ENCODE assay signal across 7 mouse cellular contexts in genomic region chr11:120489054-120489761, GRCm38 (mm10). TPM values are rescaled to one million over a fixed set of nuclear protein-coding genes. Genes with fewer than 3 reads are reported as not detected.
DNase-seq lines count a peak whose midpoint lies in the region; ATAC-seq and TF ChIP-seq lines count a peak whose summit lies in the region.

No protein-coding gene starts in this region.

- no peaks in the 10 kb centered on the region; the same call in 1 of the 2 replicates for H3K4me1 ChIP-seq in embryonic fibroblast, embryonic 13.5 days (ENCODE audit: control insufficient read depth, insufficient read depth, low read length)
- H3K4me1 ChIP-seq in heart, embryonic 16.5 days (ENCODE audit: control insufficient read depth, insufficient read depth, low read length): peaks cover 33% of the 10 kb centered on the region
- peaks cover 41% of the 10 kb centered on the region for H3K4me1 ChIP-seq in liver, postnatal 0 days (ENCODE audit: insufficient read depth)
- peaks cover 23% of the 10 kb centered on the region for H3K4me1 ChIP-seq in olfactory bulb, adult 2 months (ENCODE audit: control insufficient read depth, insufficient read depth, low read length)

- H3K4me3 ChIP-seq in embryonic fibroblast, embryonic 13.5 days (ENCODE audit: insufficient read depth, low read length): no peak overlapping the region
- H3K4me3 ChIP-seq in heart, embryonic 16.5 days (ENCODE audit: low read length): no peak overlapping the region
- no peak overlapping the region for H3K4me3 ChIP-seq in liver, postnatal 0 days (ENCODE audit: low read depth, low read length)
- no peak overlapping the region for H3K4me3 ChIP-seq in olfactory bulb, adult 2 months (ENCODE audit: insufficient read depth, low read depth, low read length)

- DNase-seq in MEL-GATA-1-ER (ENCODE audit: extremely low read depth, low read depth): peak; percentile 79
- DNase-seq in brain, adult 2 months (ENCODE audit: low read depth, low spot score): peak; percentile 91
- DNase-seq in kidney, postnatal 4 days: peak; percentile 66 to 80
- peak; percentile 78 for DNase-seq in liver, postnatal 0 days

- no peak overlapping the region for H3K4me2 ChIP-seq in heart, embryonic 16.5 days (ENCODE audit: low read depth, low read length)
- H3K4me2 ChIP-seq in liver, postnatal 0 days (ENCODE audit: low read depth, low read length): no peak overlapping the region

- ATAC-seq in heart, embryonic 16.5 days (replicated peaks; ENCODE audit: extremely low read depth, insufficient read depth, low FRiP score): no peak; the same call in 1 of the 2 replicates
- ATAC-seq in liver, postnatal 0 days: peak; percentile 76

- H3K9me3 ChIP-seq in heart, embryonic 16.5 days (replicated peaks; ENCODE audit: control insufficient read depth, low read length): no peaks in the 10 kb centered on the region
- H3K9me3 ChIP-seq in liver, postnatal 0 days (ENCODE audit: low read length): no peaks in the 10 kb centered on the region

- peaks cover 30% of the 10 kb centered on the region for H3K36me3 ChIP-seq in heart, embryonic 16.5 days (ENCODE audit: control insufficient read depth, insufficient read depth)
- H3K36me3 ChIP-seq in liver, postnatal 0 days (replicated peaks; ENCODE audit: insufficient read depth, low read length): peaks cover 13% of the 10 kb centered on the region

- H3K27ac ChIP-seq in embryonic fibroblast, embryonic 13.5 days (ENCODE audit: insufficient read depth, low read length): no peak overlapping the region
- peak overlapping the region; percentile 39; the same call in 1 of the 2 replicates for H3K27ac ChIP-seq in heart, embryonic 16.5 days (ENCODE audit: low read length)
- H3K27ac ChIP-seq in liver, postnatal 0 days (ENCODE audit: low read depth): peak overlapping the region; percentile 88
- H3K27ac ChIP-seq in olfactory bulb, adult 2 months (ENCODE audit: insufficient read depth, low read depth, low read length): no peak overlapping the region

- no peak overlapping the region for H3K9ac ChIP-seq in heart, embryonic 16.5 days (ENCODE audit: low read length)
- no peak overlapping the region for H3K9ac ChIP-seq in liver, postnatal 0 days (replicated peaks)

- no peak for TF ChIP-seq EP300 in liver, postnatal 0 days (IDR thresholded peaks at IDR 0.05; ENCODE audit: low read depth)

- no peaks in the 10 kb centered on the region for H3K27me3 ChIP-seq in heart, embryonic 16.5 days (ENCODE audit: control insufficient read depth, insufficient read depth, low read length)
- no peaks in the 10 kb centered on the region for H3K27me3 ChIP-seq in liver, postnatal 0 days (ENCODE audit: insufficient read depth, low read length)

- TF ChIP-seq CTCF in embryonic fibroblast, embryonic 13.5 days (IDR thresholded peaks at IDR 0.05; ENCODE audit: borderline replicate concordance, insufficient read depth, low read length): peak; percentile 60; the same call in 1 of the 2 replicates
- TF ChIP-seq CTCF in liver, postnatal 0 days (IDR thresholded peaks at IDR 0.05; ENCODE audit: low read depth): peak; percentile 98
- TF ChIP-seq CTCF in olfactory bulb, adult 2 months (IDR thresholded peaks at IDR 0.05; ENCODE audit: insufficient read depth, low read depth, low read length): peak; percentile 33; the same call in 1 of the 2 replicates

- TF ChIP-seq POLR2A in embryonic fibroblast, embryonic 13.5 days (IDR thresholded peaks at IDR 0.05; ENCODE audit: low read depth, low read length): no peak
- TF ChIP-seq POLR2A in olfactory bulb, adult 2 months (IDR thresholded peaks at IDR 0.05; ENCODE audit: insufficient read depth, low read depth, low read length): no peak

- 64% methylated on average over 4 of the region's 4 CpGs for WGBS in heart, embryonic 16.5 days
- WGBS in liver, postnatal 0 days (ENCODE audit: insufficient replicate concordance): 48% methylated on average over 4 of the region's 4 CpGs
- 64% methylated on average over 4 of the region's 4 CpGs for WGBS in olfactory bulb, adult 2 months

RNA-seq across cellular contexts. Expression of gene Slc25a10, which starts 2.4 kb away (rescaled TPM):
- polyA plus RNA-seq in embryonic fibroblast, embryonic 13.5 days (2011; ENCODE audit: insufficient read length, low read depth, missing spikeins): 22.0 and 22.4 TPM in 2 replicates
- 39.6 and 43.9 TPM in 2 replicates for polyA plus RNA-seq in heart, embryonic 16.5 days (2015; fragmentation: Nextera tagmentation; extraction: Ambion mirVana)
- polyA plus RNA-seq in liver, postnatal 0 days (2015; fragmentation: Nextera tagmentation; extraction: Ambion mirVana): 96.7 and 99.7 TPM in 2 replicates
- not detected in 2 replicates for polyA plus RNA-seq in olfactory bulb, adult 2 months (2012; ENCODE audit: insufficient read depth, insufficient read length, low replicate concordance, missing spikeins)

RNA-seq across cellular contexts. Expression of gene Mrpl12, which starts 4.8 kb away (rescaled TPM):
- 51.1 and 58.0 TPM in 2 replicates for polyA plus RNA-seq in embryonic fibroblast, embryonic 13.5 days (2011; ENCODE audit: insufficient read length, low read depth, missing spikeins)
- polyA plus RNA-seq in heart, embryonic 16.5 days (2015; fragmentation: Nextera tagmentation; extraction: Ambion mirVana): 247 and 252 TPM in 2 replicates
- polyA plus RNA-seq in liver, postnatal 0 days (2015; fragmentation: Nextera tagmentation; extraction: Ambion mirVana): 133 and 139 TPM in 2 replicates
- polyA plus RNA-seq in olfactory bulb, adult 2 months (2012; ENCODE audit: insufficient read depth, insufficient read length, low replicate concordance, missing spikeins): not detected in 2 replicates

RNA-seq across cellular contexts. Expression of gene Arl16, which starts 21.8 kb away (rescaled TPM):
- 24.0 and 30.7 TPM in 2 replicates for polyA plus RNA-seq in embryonic fibroblast, embryonic 13.5 days (2011; ENCODE audit: insufficient read length, low read depth, missing spikeins)
- polyA plus RNA-seq in heart, embryonic 16.5 days (2015; fragmentation: Nextera tagmentation; extraction: Ambion mirVana): 33.6 and 34.2 TPM in 2 replicates
- 11.9 and 13.5 TPM in 2 replicates for polyA plus RNA-seq in liver, postnatal 0 days (2015; fragmentation: Nextera tagmentation; extraction: Ambion mirVana)
- not detected in 2 replicates for polyA plus RNA-seq in olfactory bulb, adult 2 months (2012; ENCODE audit: insufficient read depth, insufficient read length, low replicate concordance, missing spikeins)

RNA-seq across cellular contexts. Expression of gene Ccdc137, which starts 31.3 kb away (rescaled TPM):
- 18.9 and 27.3 TPM in 2 replicates for polyA plus RNA-seq in embryonic fibroblast, embryonic 13.5 days (2011; ENCODE audit: insufficient read length, low read depth, missing spikeins)
- polyA plus RNA-seq in heart, embryonic 16.5 days (2015; fragmentation: Nextera tagmentation; extraction: Ambion mirVana): 25.4 and 27.4 TPM in 2 replicates
- 9.0 and 11.7 TPM in 2 replicates for polyA plus RNA-seq in liver, postnatal 0 days (2015; fragmentation: Nextera tagmentation; extraction: Ambion mirVana)
- not detected in 2 replicates for polyA plus RNA-seq in olfactory bulb, adult 2 months (2012; ENCODE audit: insufficient read depth, insufficient read length, low replicate concordance, missing spikeins)

RNA-seq across cellular contexts. Expression of gene Oxld1, which starts 31.3 kb away (rescaled TPM):
- polyA plus RNA-seq in embryonic fibroblast, embryonic 13.5 days (2011; ENCODE audit: insufficient read length, low read depth, missing spikeins): 5.6 TPM in 2 replicates
- polyA plus RNA-seq in heart, embryonic 16.5 days (2015; fragmentation: Nextera tagmentation; extraction: Ambion mirVana): 23.2 and 23.5 TPM in 2 replicates
- 18.9 and 19.0 TPM in 2 replicates for polyA plus RNA-seq in liver, postnatal 0 days (2015; fragmentation: Nextera tagmentation; extraction: Ambion mirVana)
- not detected in 2 replicates for polyA plus RNA-seq in olfactory bulb, adult 2 months (2012; ENCODE audit: insufficient read depth, insufficient read length, low replicate concordance, missing spikeins)

Comparison
In these comparisons a context has a peak if more than half of its experiments do, and no peak if none do; other contexts are left out.
1. H3K27ac ChIP-seq: peak in heart, embryonic 16.5 days (single experiment) and liver, postnatal 0 days (single experiment); none in embryonic fibroblast, embryonic 13.5 days (single experiment) and olfactory bulb, adult 2 months (single experiment).
2. CTCF ChIP-seq: peak in every context shown above with its lines; median percentile 98 in liver, postnatal 0 days; 60 in embryonic fibroblast, embryonic 13.5 days; 33 in olfactory bulb, adult 2 months.
3. RNA of gene Slc25a10, which starts 2.4 kb away (polyA plus RNA-seq): 96.7 to 99.7 TPM in liver, postnatal 0 days, 39.6 to 43.9 TPM in heart, embryonic 16.5 days and 22.0 to 22.4 TPM in embryonic fibroblast, embryonic 13.5 days; not detected in olfactory bulb, adult 2 months; every median in the first group is over 10 times any median in the second.
4. RNA of gene Mrpl12, which starts 4.8 kb away (polyA plus RNA-seq): 247 to 252 TPM in heart, embryonic 16.5 days, 133 to 139 TPM in liver, postnatal 0 days and 51.1 to 58.0 TPM in embryonic fibroblast, embryonic 13.5 days; not detected in olfactory bulb, adult 2 months; every median in the first group is over 10 times any median in the second.
5. RNA of gene Arl16, which starts 21.8 kb away (polyA plus RNA-seq): 33.6 to 34.2 TPM in heart, embryonic 16.5 days, 24.0 to 30.7 TPM in embryonic fibroblast, embryonic 13.5 days and 11.9 to 13.5 TPM in liver, postnatal 0 days; not detected in olfactory bulb, adult 2 months; every median in the first group is over 10 times any median in the second.
6. Peak in every context shown above with its lines, with median percentiles within 50 percentile points of each other: DNase-seq.